Mouse (Mus musculus): ENCODE measurements around the gene Olfr1354. TPM values are rescaled to one million over a fixed set of nuclear protein-coding genes. Genes with fewer than 3 reads are reported as not detected.

Gene Olfr1354
- total RNA-seq (2023): not detected

DNA sequence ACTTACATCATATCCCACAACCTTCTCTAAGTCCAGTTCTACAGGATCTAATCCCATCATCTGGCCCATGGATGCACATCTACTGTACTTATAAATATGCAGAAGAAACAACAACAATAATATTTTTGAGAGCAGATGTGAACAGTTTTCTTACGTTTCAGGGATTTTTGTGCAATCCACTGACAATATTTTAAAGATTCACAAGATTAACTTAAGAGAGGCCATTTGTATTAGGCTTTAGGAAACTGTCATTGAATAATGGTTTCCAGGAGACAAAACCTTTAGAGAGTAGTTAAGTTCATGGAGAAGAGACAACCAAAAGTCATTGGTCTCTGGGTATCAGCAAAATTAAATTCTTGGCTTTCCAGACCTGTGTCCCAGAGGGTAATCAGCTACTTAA lies at the start of gene Olfr1354:
TSS of gene Olfr1354 (plus strand) at position 301 of the 400 bp plus-strand sequence.

DNA sequence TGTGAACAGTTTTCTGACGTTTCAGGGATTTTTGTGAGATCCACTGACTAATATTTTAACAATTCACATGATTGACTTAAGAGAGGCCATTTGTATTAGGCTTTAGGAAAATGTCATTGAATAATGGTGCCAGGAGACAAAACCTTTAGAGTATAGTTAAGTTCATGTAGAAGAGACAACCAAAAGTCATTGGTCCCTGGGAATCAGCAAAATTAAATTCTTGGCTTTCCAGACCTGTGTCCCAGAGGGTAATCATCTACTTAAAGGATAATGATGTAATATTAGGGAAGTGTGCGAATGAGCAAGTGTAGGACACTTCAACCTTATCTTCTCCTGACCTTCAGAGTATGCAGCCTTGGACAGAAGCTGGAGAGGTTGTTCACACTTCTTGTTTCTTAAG lies 37.7 kb upstream of the Olfr1354 start, which contains the start of gene Olfr1355:
TSS of gene Olfr1355 (plus strand) at position 301 of the 400 bp plus-strand sequence.

DNA sequence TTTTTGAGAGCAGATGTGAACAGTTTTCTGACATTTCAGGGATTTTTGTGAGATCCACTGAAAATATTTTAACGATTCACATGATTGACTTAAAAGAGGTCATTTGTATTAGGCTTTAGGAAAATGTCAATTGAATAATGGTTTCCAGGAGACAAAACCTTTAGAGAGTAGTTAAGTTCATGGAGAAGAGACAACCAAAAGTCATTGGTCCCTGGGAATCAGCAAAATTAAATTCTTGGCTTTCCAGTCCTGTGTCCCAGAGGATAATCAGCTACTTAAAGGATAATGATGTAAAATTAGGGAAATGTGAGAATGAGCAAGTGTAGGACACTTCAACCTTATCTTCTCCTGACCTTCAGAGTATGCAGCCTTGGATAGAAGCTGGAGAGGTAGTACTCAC lies 37.4 kb downstream of the Olfr1354 start, which contains the start of gene Olfr8:
TSS of gene Olfr8 (plus strand) at position 301 of the 400 bp plus-strand sequence.

DNA sequence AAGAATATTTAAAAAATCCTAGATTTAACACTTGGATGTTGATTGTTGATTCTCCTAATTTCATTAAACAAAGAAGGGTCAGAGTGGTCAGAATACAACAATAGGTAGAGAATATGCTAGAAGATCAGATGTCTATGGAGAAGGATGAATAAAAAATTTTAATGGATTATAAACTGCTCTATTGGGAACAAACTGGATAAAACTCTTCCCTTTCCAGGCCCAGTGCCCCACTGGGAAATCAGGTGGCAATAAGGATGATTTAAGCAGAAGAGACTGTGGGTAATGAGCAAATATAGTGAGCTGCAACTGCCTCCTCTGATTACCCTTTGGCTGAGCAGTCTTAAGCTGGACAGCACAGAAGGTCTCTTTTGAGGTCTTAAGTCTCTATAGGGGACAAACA lies 50.0 kb downstream of the Olfr1354 start, which contains the start of gene Olfr1353:
TSS of gene Olfr1353 (plus strand) at position 301 of the 400 bp plus-strand sequence.

Other genes starting within 250 kb of the Olfr1354 start
- gene Casp14, start 194.9 kb upstream of the Olfr1354 start, total RNA-seq (2023): not detected
- gene Ccdc105, start 160.1 kb upstream of the Olfr1354 start, total RNA-seq (2023): not detected
- gene Slc1a6, start 132.7 kb upstream of the Olfr1354 start, total RNA-seq (2023): not detected
- not detected for gene Olfr1356, start 61.0 kb upstream of the Olfr1354 start, total RNA-seq (2023)
- not detected for gene Olfr1355, start 37.6 kb upstream of the Olfr1354 start, total RNA-seq (2023)
- gene Olfr8, start 37.5 kb downstream of the Olfr1354 start, total RNA-seq (2023): not detected
- gene Olfr1353, start 50.1 kb downstream of the Olfr1354 start, total RNA-seq (2023): not detected
- not detected for gene Olfr1352, start 67.9 kb downstream of the Olfr1354 start, total RNA-seq (2023)
- not detected for gene Olfr1351, start 99.3 kb downstream of the Olfr1354 start, total RNA-seq (2023)
- not detected for gene Olfr57, start 115.6 kb downstream of the Olfr1354 start, total RNA-seq (2023)
- gene 2610008E11Rik, start 184.4 kb downstream of the Olfr1354 start, total RNA-seq (2023): 1 to 10 TPM; 7.0 to 8.7 TPM
- gene Vmn2r80, start 235.6 kb downstream of the Olfr1354 start, total RNA-seq (2023): not detected

All from monocyte, adult 59 days (primary cell).